In the genomic region with DNA sequence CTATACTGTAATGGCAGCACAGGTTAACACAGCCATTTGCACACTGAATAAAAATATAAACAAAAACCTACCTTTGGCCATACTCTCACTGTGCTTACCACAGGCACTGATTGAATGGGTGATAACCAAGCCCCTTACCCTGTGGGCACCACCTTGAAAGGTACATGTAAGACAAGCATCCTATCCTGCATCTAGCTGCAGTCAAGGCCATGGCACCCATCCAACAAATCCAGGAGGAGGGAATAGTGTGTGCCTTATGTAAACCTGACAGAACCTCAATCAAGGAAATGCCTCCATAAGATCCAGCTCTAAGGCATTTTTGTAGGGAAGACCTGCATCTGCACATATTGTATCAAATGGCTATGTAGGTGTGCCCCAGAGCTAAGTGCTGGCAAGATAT, we compare ENCODE assay signal across 28 mouse cellular contexts. TPM values are rescaled to one million over a fixed set of nuclear protein-coding genes. Genes with fewer than 3 reads are reported as not detected.
DNase-seq lines count a peak whose midpoint lies in the region; ATAC-seq lines count a peak whose summit lies in the region.
"Had no signal": no experiment of that assay in that cellular context is flagged by ENCODE, and none has a peak within 500 bp of the region (broad histone marks: within the 10 kb centered on the region; RNA-seq: fewer than 3 reads in every experiment).

No protein-coding gene starts in this region.

- no peak overlapping the region for H3K4me3 ChIP-seq in limb, embryonic 15.5 days
- H3K4me3 ChIP-seq in limb, embryonic 10.5 days: no peak overlapping the region
- H3K4me3 ChIP-seq: embryonic facial prominence, embryonic 12.5 days; embryonic facial prominence, embryonic 15.5 days; gastrocnemius, adult 2 months; heart, embryonic 13.5 days had no signal

- peaks cover 44% of the 10 kb centered on the region for H3K36me3 ChIP-seq in limb, embryonic 15.5 days
- H3K36me3 ChIP-seq in limb, embryonic 10.5 days: peaks cover 77% of the 10 kb centered on the region

- 0 out of 2 replicates have a peak, but pooled peaks have one; percentile 48 for ATAC-seq in limb, embryonic 15.5 days (ENCODE audit: insufficient number of reproducible peaks, low FRiP score, low TSS enrichment, low read depth)
- ATAC-seq: forebrain, embryonic 14.5 days; forebrain, postnatal 0 days; hindbrain, postnatal 0 days; inflammation-experienced regulatory T-cells, adult 6 months; intestine, embryonic 16.5 days; Patski had no signal

- DNase-seq in cerebellum, adult 18-20 months: peak; percentile 37 to 52
- DNase-seq in cerebellum, adult 8-10 months: no peak
- DNase-seq in cerebellum, postnatal 14 days: peak; percentile 46 to 48
- no peak for DNase-seq in cerebellum, adult 11-12 months
- DNase-seq in limb, embryonic 10.5 days (ENCODE audit: low spot score): no peak
- DNase-seq: adrenal gland, postnatal 10 days; B cell, adult 2 months; cerebellum, adult 11 months; forebrain, postnatal 0 days; gastrocnemius, adult 2 months; gastrocnemius, postnatal 14 days; heart, adult 18-20 months; heart, postnatal 14 days; heart, postnatal 4 days; kidney, adult 18-20 months; kidney, adult 9 months had no signal

- H3K9ac ChIP-seq in limb, embryonic 15.5 days: no peak overlapping the region
- H3K9ac ChIP-seq: embryonic facial prominence, embryonic 12.5 days; embryonic facial prominence, embryonic 15.5 days; forebrain, postnatal 0 days; heart, embryonic 13.5 days; hindbrain, embryonic 14.5 days had no signal

- no peak overlapping the region for H3K4me2 ChIP-seq in limb, embryonic 15.5 days
- H3K4me2 ChIP-seq: embryonic facial prominence, embryonic 12.5 days; embryonic facial prominence, embryonic 15.5 days; heart, embryonic 13.5 days; hindbrain, embryonic 14.5 days had no signal

- H3K4me1 ChIP-seq in limb, embryonic 15.5 days: no peaks in the 10 kb centered on the region
- no peaks in the 10 kb centered on the region for H3K4me1 ChIP-seq in limb, embryonic 10.5 days
- H3K4me1 ChIP-seq: embryonic facial prominence, embryonic 12.5 days; embryonic facial prominence, embryonic 15.5 days had no signal

- H3K27ac ChIP-seq in limb, embryonic 15.5 days: no peak overlapping the region
- no peak overlapping the region for H3K27ac ChIP-seq in limb, embryonic 10.5 days
- H3K27ac ChIP-seq: embryonic facial prominence, embryonic 12.5 days; embryonic facial prominence, embryonic 15.5 days; gastrocnemius, adult 2 months; heart, embryonic 13.5 days; hindbrain, embryonic 14.5 days; hindbrain, postnatal 0 days had no signal

- H3K9me3 ChIP-seq in limb, embryonic 15.5 days: no peaks in the 10 kb centered on the region
- H3K9me3 ChIP-seq in limb, embryonic 10.5 days (replicated peaks): no peaks in the 10 kb centered on the region
- H3K9me3 ChIP-seq: embryonic facial prominence, embryonic 12.5 days; embryonic facial prominence, embryonic 15.5 days had no signal

- no peaks in the 10 kb centered on the region for H3K27me3 ChIP-seq in limb, embryonic 15.5 days
- H3K27me3 ChIP-seq in limb, embryonic 10.5 days (ENCODE audit: low read depth, poor library complexity, severe bottlenecking): no peaks in the 10 kb centered on the region
- H3K27me3 ChIP-seq: CH12.LX; embryonic facial prominence, embryonic 12.5 days; embryonic facial prominence, embryonic 15.5 days; heart, embryonic 13.5 days; Patski had no signal

RNA-seq across cellular contexts. Expression of a gene that starts 10.0 kb away (rescaled TPM):
- polyA plus RNA-seq in limb, embryonic 15.5 days (2015; fragmentation: Nextera tagmentation; extraction: Ambion mirVana): 53.3 and 57.7 TPM in 2 replicates
- 90.5 and 93.8 TPM in 2 replicates for polyA plus RNA-seq in limb, embryonic 10.5 days (2016; fragmentation: Nextera tagmentation; extraction: Ambion mirVana)

RNA-seq across cellular contexts. Expression of a gene that starts 57.1 kb away (rescaled TPM):
- polyA plus RNA-seq in limb, embryonic 15.5 days (2015; fragmentation: Nextera tagmentation; extraction: Ambion mirVana): 64.5 and 96.5 TPM in 2 replicates
- 174 TPM in 2 replicates for polyA plus RNA-seq in limb, embryonic 10.5 days (2016; fragmentation: Nextera tagmentation; extraction: Ambion mirVana)
- polyA plus RNA-seq: G1E had no signal

Comparison
In these comparisons a context has a peak if more than half of its experiments do, and no peak if none do; other contexts are left out.
1. DNase-seq: peak in cerebellum, adult 18-20 months (2 of 2) and cerebellum, postnatal 14 days (2 of 2); none in cerebellum, adult 8-10 months (single experiment), cerebellum, adult 11-12 months (single experiment) and limb, embryonic 10.5 days (single experiment).